Mouse (Mus musculus) heart, embryonic 11.5 days (tissue): ENCODE data around the gene Cog5. TPM values are rescaled to one million over a fixed set of nuclear protein-coding genes. Genes with fewer than 3 reads are reported as not detected.

Experiments
- ATAC-seq: fragments of 200-750 bp; cut with Nextera tagmentation; replicated peaks from 2 replicates; pipeline ENCODE4 v1.8.0; 2017; ENCODE audit warnings: moderate library complexity; ENCODE audit not compliant: insufficient number of reproducible peaks, low FRiP score, low TSS enrichment
- H3K27ac ChIP-seq: fragments of 300-500 bp; sonication (generic); 2 replicates; pipeline ENCODE4 v1.5.1; 2014; ENCODE audit warnings: mild to moderate bottlenecking, low read depth, low read length
- H3K27me3 ChIP-seq: fragments of 300-500 bp; sonication (generic); 2 replicates; pipeline ENCODE4 v1.6.1; 2014; ENCODE audit warnings: mild to moderate bottlenecking, low read length, mixed read lengths; ENCODE audit not compliant: control insufficient read depth, insufficient read depth
- H3K36me3 ChIP-seq: fragments of 300-500 bp; sonication (generic); 2 replicates; pipeline ENCODE4 v1.6.1; 2014; ENCODE audit warnings: mild to moderate bottlenecking, low read length, moderate library complexity, mixed read lengths; ENCODE audit not compliant: control insufficient read depth, insufficient read depth
- H3K4me1 ChIP-seq: fragments of 300-500 bp; sonication (generic); 2 replicates; pipeline ENCODE4 v1.6.1; 2014; ENCODE audit warnings: low read length; ENCODE audit not compliant: control insufficient read depth, insufficient read depth
- H3K4me2 ChIP-seq: fragments of 300-500 bp; sonication (generic); 2 replicates; pipeline ENCODE4 v1.6.1; 2014; ENCODE audit warnings: mild to moderate bottlenecking, moderate library complexity
- H3K4me3 ChIP-seq: fragments of 300-500 bp; sonication (generic); 2 replicates; pipeline ENCODE4 v1.5.1; 2014; ENCODE audit warnings: low read depth, low read length
- H3K9ac ChIP-seq: fragments of 300-500 bp; sonication (generic); 2 replicates; pipeline ENCODE4 v1.6.1; 2014; ENCODE audit warnings: mild to moderate bottlenecking, low read depth, low read length, moderate library complexity
- H3K9me3 ChIP-seq: fragments of 300-500 bp; sonication (generic); replicated peaks from 2 replicates; pipeline ENCODE4 v1.6.1; 2016; ENCODE audit warnings: low read length; ENCODE audit not compliant: control insufficient read depth
- WGBS: fragments of 180-500 bp; shearing (Covaris S2); extraction: QIAGEN DNeasy Blood & Tissue Kit; methylation state at CpG from one replicate; pipeline ENCODE4 v1.1.7; 2014; ENCODE audit not compliant: insufficient replicate concordance; 5-methylcytosine and 5-hydroxymethylcytosine counted together
- polyA plus RNA-seq: library from polyadenylated mRNA; unstranded; fragments of >200 nt; fragmentation: Nextera tagmentation; extraction: Ambion mirVana; gene quantifications from 2 replicates; pipeline ENCODE4 v1.2.1, GENCODE M21; 2014

The Cog5 gene
- polyA plus RNA-seq, 1 experiment from 2014 or later: 32.3 TPM

GRCm38 (mm10) chr12:31806410-31807154, 151.9 kb downstream of the Cog5 start:
- Histone ChIP-seq H3K9ac (no peak overlapping the region), H3K4me3 (no peak overlapping the region), H3K9me3 (no peaks in the 10 kb centered on the region), H3K27me3 (no peaks in the 10 kb centered on the region), H3K4me2 (no peak overlapping the region), H3K4me1 (no peaks in the 10 kb centered on the region), H3K27ac (no peak overlapping the region), H3K36me3 (no peaks in the 10 kb centered on the region)
- ATAC-seq: no peak
- 62% methylated on average over 5 of the region's 5 CpGs for WGBS

- no peak overlapping the region for H3K4me3 ChIP-seq
- no peak for ATAC-seq
- H3K9me3 ChIP-seq: no peaks in the 10 kb centered on the region
- 0 out of 2 replicates have a peak, but pooled peaks cover 3% of the 10 kb centered on the region for H3K36me3 ChIP-seq
- no peak overlapping the region for H3K27ac ChIP-seq
- H3K9ac ChIP-seq: no peak overlapping the region
- H3K4me2 ChIP-seq: no peak overlapping the region
- H3K4me1 ChIP-seq: no peaks in the 10 kb centered on the region
- H3K27me3 ChIP-seq: no peaks in the 10 kb centered on the region
- 89% methylated on average over 3 of the region's 3 CpGs for WGBS
Observed at GRCm38 (mm10) chr12:31818051-31818461, 163.4 kb downstream of the Cog5 start.

- H3K4me2 ChIP-seq: no peak overlapping the region
- no peaks in the 10 kb centered on the region for H3K27me3 ChIP-seq
- no peaks in the 10 kb centered on the region for H3K4me1 ChIP-seq
- ATAC-seq: no peak
- no peak overlapping the region for H3K9ac ChIP-seq
- no peak overlapping the region for H3K27ac ChIP-seq
- 0 out of 2 replicates have a peak, but pooled peaks cover 3% of the 10 kb centered on the region for H3K36me3 ChIP-seq
- no peak overlapping the region for H3K4me3 ChIP-seq
- H3K9me3 ChIP-seq: no peaks in the 10 kb centered on the region
Observed at GRCm38 (mm10) chr12:31819096-31819495, 164.4 kb downstream of the Cog5 start.

DNA sequence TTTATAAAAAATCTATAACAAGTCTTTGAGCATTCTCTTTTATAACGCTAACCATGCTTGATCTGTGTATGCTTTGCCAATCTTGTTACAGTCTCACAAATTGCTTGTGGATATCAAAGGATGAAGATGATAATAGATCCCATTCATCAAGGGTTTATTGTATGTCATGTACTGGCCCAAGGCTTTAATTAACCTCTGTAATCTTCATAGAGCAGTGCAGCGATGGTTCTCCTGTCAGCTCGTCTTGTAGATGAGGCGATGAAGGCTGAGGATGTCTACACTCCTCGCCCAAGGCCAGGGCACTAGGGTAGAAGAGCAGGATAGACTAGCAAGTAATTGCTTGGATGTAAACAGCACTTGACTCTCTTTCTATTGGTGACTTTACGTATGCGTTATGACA, 164.9 kb downstream of the Cog5 start:
- 73% methylated on average over 7 of the region's 7 CpGs for WGBS
- no peak for ATAC-seq
- H3K4me2 ChIP-seq: no peak overlapping the region

DNA sequence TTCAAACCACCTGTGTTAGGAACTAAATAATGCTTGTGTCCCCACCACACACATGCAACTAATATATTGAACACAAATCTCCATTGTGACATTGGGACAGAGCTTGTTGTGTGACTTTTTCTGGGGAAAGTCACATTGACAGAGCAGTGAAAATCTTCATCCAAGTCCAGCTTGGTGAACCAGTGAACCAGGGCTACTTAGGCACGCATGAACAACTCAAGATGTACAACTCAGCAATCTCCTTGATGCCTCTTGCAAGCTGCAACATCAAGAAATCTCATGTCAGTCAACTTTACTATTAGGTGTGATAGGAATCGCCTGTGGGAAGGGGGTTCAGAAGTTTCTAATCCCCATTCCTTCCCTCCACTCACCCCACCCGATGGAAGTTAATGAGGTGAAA, 169.0 kb downstream of the Cog5 start:
- Histone ChIP-seq H3K27me3 (no peaks in the 10 kb centered on the region), H3K4me1 (no peaks in the 10 kb centered on the region), H3K9me3 (no peaks in the 10 kb centered on the region), H3K4me3 (no peak overlapping the region), H3K4me2 (no peak overlapping the region), H3K36me3 (0 out of 2 replicates have a peak, but pooled peaks cover 3% of the 10 kb centered on the region), H3K9ac (no peak overlapping the region), H3K27ac (no peak overlapping the region)
- ATAC-seq: no peak
- WGBS: 85% methylated on average over 3 of the region's 3 CpGs

More for the DNA sequence above, 164.9 kb downstream of the Cog5 start:
- Histone ChIP-seq H3K9ac (no peak overlapping the region), H3K4me1 (no peaks in the 10 kb centered on the region), H3K27me3 (no peaks in the 10 kb centered on the region), H3K4me3 (no peak overlapping the region), H3K9me3 (no peaks in the 10 kb centered on the region), H3K27ac (no peak overlapping the region), H3K36me3 (0 out of 2 replicates have a peak, but pooled peaks cover 3% of the 10 kb centered on the region)

- H3K27ac ChIP-seq: no peak overlapping the region
- no peaks in the 10 kb centered on the region for H3K4me1 ChIP-seq
- ATAC-seq: no peak
- no peak overlapping the region for H3K4me2 ChIP-seq
- H3K4me3 ChIP-seq: no peak overlapping the region
- 76% methylated on average over 5 of the region's 5 CpGs for WGBS
- no peak overlapping the region for H3K9ac ChIP-seq
- H3K9me3 ChIP-seq: no peaks in the 10 kb centered on the region
- 0 out of 2 replicates have a peak, but pooled peaks cover 3% of the 10 kb centered on the region for H3K36me3 ChIP-seq
- H3K27me3 ChIP-seq: no peaks in the 10 kb centered on the region
Observed at GRCm38 (mm10) chr12:31824831-31825230, 170.2 kb downstream of the Cog5 start.

DNA sequence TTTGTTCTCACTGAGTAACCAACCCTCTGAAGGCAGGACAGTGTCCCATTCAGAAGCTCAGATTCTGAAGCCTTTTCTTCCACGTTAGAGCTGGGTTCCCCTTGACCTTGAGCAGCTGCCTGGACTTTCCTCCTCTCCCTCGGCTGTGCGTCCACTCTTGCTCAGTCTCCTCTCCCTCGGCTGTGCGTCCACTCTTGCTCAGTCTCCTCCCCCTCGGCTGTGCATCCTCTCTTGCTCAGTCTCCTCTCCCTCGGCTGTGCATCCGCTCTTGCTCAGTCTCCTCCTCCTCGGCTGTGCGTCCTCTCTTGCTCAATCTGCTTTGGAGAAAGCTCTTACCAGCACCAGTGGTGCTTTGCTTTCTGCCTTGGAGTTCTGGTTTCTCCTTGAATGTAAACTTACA, 171.2 kb downstream of the Cog5 start:
- no peak for ATAC-seq
- H3K27me3 ChIP-seq: no peaks in the 10 kb centered on the region
- H3K27ac ChIP-seq: no peak overlapping the region
- H3K4me2 ChIP-seq: no peak overlapping the region
- H3K9me3 ChIP-seq: no peaks in the 10 kb centered on the region
- H3K36me3 ChIP-seq: 0 out of 2 replicates have a peak, but pooled peaks cover 3% of the 10 kb centered on the region
- 68% methylated on average over 10 of the region's 10 CpGs for WGBS
- H3K4me1 ChIP-seq: no peaks in the 10 kb centered on the region
- no peak overlapping the region for H3K9ac ChIP-seq
- H3K4me3 ChIP-seq: no peak overlapping the region

DNA sequence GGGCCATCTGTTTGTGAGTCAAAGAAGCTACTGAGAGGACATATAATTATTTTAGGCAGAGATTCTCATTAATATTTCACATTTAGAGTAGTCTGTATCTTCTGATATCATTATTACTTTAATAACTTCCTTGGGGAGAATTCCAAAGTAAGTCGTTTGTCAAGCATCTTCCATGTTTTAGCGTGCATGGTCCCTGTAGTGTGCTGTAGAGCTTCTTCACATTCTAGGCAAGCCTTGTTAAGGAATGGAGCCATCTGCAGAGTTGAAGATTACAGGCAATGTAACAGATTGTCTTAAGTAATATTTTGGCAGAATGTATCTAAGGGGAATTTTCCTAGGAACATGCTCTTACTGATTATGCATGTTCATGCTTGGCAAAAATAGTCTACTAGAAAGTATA, 171.8 kb downstream of the Cog5 start:
- WGBS: 88% methylated on average over 2 of the region's 2 CpGs
- H3K27me3 ChIP-seq: no peaks in the 10 kb centered on the region
- no peak overlapping the region for H3K4me3 ChIP-seq
- H3K4me2 ChIP-seq: no peak overlapping the region
- 0 out of 2 replicates have a peak, but pooled peaks cover 3% of the 10 kb centered on the region for H3K36me3 ChIP-seq
- no peak overlapping the region for H3K9ac ChIP-seq
- H3K27ac ChIP-seq: no peak overlapping the region
- ATAC-seq: no peak
- no peaks in the 10 kb centered on the region for H3K9me3 ChIP-seq
- no peaks in the 10 kb centered on the region for H3K4me1 ChIP-seq

GRCm38 (mm10) chr12:31835480-31835879, 180.8 kb downstream of the Cog5 start:
- 60% methylated on average over 5 of the region's 5 CpGs for whole genome bisulfite sequencing
- H3K9me3 ChIP-seq: no peaks in the 10 kb centered on the region
- ATAC-seq: no peak

More at GRCm38 (mm10) chr12:31835480-31835879, 180.8 kb downstream of the Cog5 start:
- Histone ChIP-seq H3K4me3 (no peak overlapping the region), H3K9ac (no peak overlapping the region), H3K36me3 (no peaks in the 10 kb centered on the region), H3K4me1 (peaks cover 4% of the 10 kb centered on the region; the same call in 1 of the 2 replicates), H3K27ac (no peak overlapping the region), H3K4me2 (no peak overlapping the region), H3K27me3 (no peaks in the 10 kb centered on the region)
